Mouse (Mus musculus) embryonic fibroblast, embryonic 13.5 days (primary cell): ENCODE data around the gene 2310022B05Rik.

Experiments used
- CTCF ChIP-seq: IDR thresholded peaks from 2 replicates; pipeline ENCODE4 v1.5.1; 2011; ENCODE audit warnings: mild to moderate bottlenecking, control low read depth, low read length, moderate library complexity, borderline replicate concordance; ENCODE audit not compliant: insufficient read depth
- POLR2A ChIP-seq: IDR thresholded peaks from 2 replicates; pipeline ENCODE4 v1.6.1; 2011; ENCODE audit warnings: low read depth, mild to moderate bottlenecking, control low read depth, low read length, moderate library complexity

DNA sequence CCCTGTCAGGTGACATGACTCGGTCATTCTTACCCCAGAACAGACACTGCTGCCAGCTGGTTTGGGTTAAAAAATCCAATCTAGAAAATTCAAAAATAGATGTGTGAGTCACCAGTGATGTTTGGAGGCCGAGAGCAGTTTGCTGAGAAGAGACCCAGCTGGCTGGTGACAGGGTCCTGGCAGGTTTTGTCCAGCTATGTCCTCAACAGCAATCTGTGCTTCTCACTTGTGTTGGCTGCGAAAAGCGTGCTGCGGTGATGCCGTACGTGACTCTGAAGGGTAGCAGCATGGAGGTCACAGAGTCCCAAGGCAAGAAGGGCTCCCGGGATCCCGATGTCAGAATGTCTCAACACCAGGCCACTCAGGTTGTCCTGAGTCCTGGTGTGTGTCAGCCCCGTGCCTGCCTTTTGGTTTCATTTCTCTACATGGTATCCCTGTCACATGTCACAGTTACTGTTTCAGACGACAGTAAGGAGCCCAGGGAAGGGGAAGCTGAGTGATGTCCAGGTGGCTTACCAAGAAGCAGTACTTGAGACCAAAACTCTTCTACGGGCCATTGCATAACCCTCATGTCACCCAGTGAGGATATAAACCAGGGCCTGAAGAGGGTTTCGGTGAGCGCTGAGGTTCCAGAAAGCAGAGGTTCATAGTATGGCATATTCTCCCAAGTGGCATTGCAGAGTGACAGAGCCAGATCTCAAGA is 30.0 kb downstream of the 2310022B05Rik start:
- TF ChIP-seq POLR2A (no peak), CTCF (no peak)
